Mouse (Mus musculus): ENCODE results near the gene Arhgap21. TPM values are rescaled to one million over a fixed set of nuclear protein-coding genes. Genes with fewer than 3 reads are reported as not detected.

Gene Arhgap21
- polyA plus RNA-seq, 1 experiment from 2014 or later = 15.3 TPM

DNA sequence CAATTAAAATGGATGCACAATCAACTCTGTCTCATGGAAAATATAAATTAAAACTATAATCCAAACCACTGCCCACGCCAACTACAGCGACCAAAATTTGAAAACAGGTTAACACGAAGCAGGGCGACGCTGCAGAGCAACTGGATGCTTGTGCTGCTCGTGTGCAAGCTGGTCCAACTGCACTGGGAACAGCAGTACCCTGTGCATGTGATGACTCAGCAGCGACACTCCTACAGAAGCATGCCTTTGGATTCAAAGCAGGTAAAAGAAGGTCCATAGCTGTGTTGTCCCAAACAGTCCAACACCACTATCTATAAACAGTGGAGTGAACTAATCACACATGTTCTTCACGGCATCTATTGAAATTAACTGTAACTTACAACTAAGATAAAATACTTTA, 63.3 kb downstream of the Arhgap21 start:
- Histone ChIP-seq H3K4me2 (no peak overlapping the region), H3K9ac (ENCODE audit: low read depth, low read length) (no peak overlapping the region), H3K27ac (ENCODE audit: low read depth, low read length) (no peak overlapping the region), H3K36me3 (ENCODE audit: control insufficient read depth, insufficient read depth, low read length) (no peaks in the 10 kb centered on the region), H3K9me3 (ENCODE audit: control insufficient read depth, low read length) (no peaks in the 10 kb centered on the region), H3K4me1 (replicated peaks; ENCODE audit: control insufficient read depth, insufficient read depth, low read length) (0 out of 2 replicates have a peak, but pooled peaks cover 2% of the 10 kb centered on the region), H3K27me3 (replicated peaks; ENCODE audit: control insufficient read depth, insufficient read depth, low read length) (no peaks in the 10 kb centered on the region), H3K4me3 (ENCODE audit: low read depth, low read length) (no peak overlapping the region)
- WGBS = 94% methylated on average over 8 of the region's 8 CpGs
- ATAC-seq (replicated peaks; ENCODE audit: low FRiP score) (no peak), DNase-seq (ENCODE audit: low spot score) (no peak)

GRCm38 (mm10) chr2:20902981-20903645, 65.6 kb downstream of the Arhgap21 start:
- 0 out of 2 replicates have a peak, but pooled peaks cover 3% of the 10 kb centered on the region for H3K4me1 ChIP-seq (replicated peaks; ENCODE audit: control insufficient read depth, insufficient read depth, low read length)
- 90% methylated on average over 11 of the region's 11 CpGs for WGBS
- no peaks in the 10 kb centered on the region for H3K36me3 ChIP-seq (ENCODE audit: control insufficient read depth, insufficient read depth, low read length)
- H3K27ac ChIP-seq (ENCODE audit: low read depth, low read length) = no peak overlapping the region
- no peaks in the 10 kb centered on the region for H3K27me3 ChIP-seq (replicated peaks; ENCODE audit: control insufficient read depth, insufficient read depth, low read length)
- ATAC-seq (replicated peaks; ENCODE audit: low FRiP score) (no peak), DNase-seq (ENCODE audit: low spot score) (no peak)
- H3K4me3 ChIP-seq (ENCODE audit: low read depth, low read length) = no peak overlapping the region
- no peak overlapping the region for H3K9ac ChIP-seq (ENCODE audit: low read depth, low read length)
- no peaks in the 10 kb centered on the region for H3K9me3 ChIP-seq (ENCODE audit: control insufficient read depth, low read length)
- no peak overlapping the region for H3K4me2 ChIP-seq

DNA sequence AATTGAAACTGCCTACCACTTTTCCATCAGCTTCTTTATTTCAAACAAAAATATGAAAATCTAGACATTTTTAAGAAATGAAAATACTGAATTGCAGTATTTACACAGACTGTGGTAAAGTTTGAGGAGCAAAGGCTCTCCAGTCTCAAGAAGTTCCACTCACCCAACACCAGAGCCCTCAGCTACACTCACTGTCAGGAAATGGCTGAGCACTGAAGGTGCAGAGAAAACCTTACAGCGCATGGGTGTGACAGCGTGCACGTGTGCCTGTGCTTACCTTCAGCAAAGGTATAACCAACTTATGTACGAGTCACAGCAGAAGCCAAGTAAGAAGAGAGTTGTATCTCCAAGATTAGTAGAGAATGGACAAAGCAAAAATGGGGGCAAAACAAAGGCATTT, 66.8 kb downstream of the Arhgap21 start:
- DNase-seq (ENCODE audit: low spot score) = no peak
- Histone ChIP-seq H3K27ac (ENCODE audit: low read depth, low read length) (no peak overlapping the region), H3K4me3 (ENCODE audit: low read depth, low read length) (no peak overlapping the region), H3K27me3 (replicated peaks; ENCODE audit: control insufficient read depth, insufficient read depth, low read length) (no peaks in the 10 kb centered on the region), H3K4me1 (replicated peaks; ENCODE audit: control insufficient read depth, insufficient read depth, low read length) (0 out of 2 replicates have a peak, but pooled peaks cover 3% of the 10 kb centered on the region), H3K36me3 (ENCODE audit: control insufficient read depth, insufficient read depth, low read length) (no peaks in the 10 kb centered on the region), H3K4me2 (no peak overlapping the region), H3K9me3 (ENCODE audit: control insufficient read depth, low read length) (no peaks in the 10 kb centered on the region), H3K9ac (ENCODE audit: low read depth, low read length) (no peak overlapping the region)
- WGBS = 89% methylated on average over 4 of the region's 4 CpGs
- ATAC-seq (replicated peaks; ENCODE audit: low FRiP score) = no peak

DNA sequence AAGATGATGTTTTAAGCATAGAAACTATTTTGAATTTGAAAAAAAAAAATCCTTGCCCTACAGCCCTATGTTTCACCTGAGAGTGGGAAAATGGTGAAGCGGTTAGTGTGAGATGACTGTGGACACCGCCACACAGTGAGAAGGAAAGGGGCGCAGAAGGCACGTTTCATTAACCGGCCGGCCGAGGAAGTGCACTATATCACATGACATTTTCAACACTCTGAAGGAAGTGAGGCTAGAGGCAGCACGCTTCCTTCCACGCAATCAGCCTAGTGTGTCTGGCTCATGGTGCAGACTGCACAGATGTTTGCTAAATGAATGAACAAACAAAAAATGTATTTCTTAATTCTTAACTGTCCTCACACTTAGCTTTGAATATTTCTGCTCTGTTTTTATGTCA, 69.4 kb downstream of the Arhgap21 start:
- Histone ChIP-seq H3K27me3 (replicated peaks; ENCODE audit: control insufficient read depth, insufficient read depth, low read length) (no peaks in the 10 kb centered on the region), H3K27ac (ENCODE audit: low read depth, low read length) (no peak overlapping the region), H3K9ac (ENCODE audit: low read depth, low read length) (no peak overlapping the region), H3K4me2 (peak overlapping the region; percentile 34), H3K36me3 (ENCODE audit: control insufficient read depth, insufficient read depth, low read length) (no peaks in the 10 kb centered on the region), H3K4me1 (replicated peaks; ENCODE audit: control insufficient read depth, insufficient read depth, low read length) (peaks cover 3% of the 10 kb centered on the region; the same call in 1 of the 2 replicates), H3K4me3 (ENCODE audit: low read depth, low read length) (no peak overlapping the region), H3K9me3 (ENCODE audit: control insufficient read depth, low read length) (no peaks in the 10 kb centered on the region)
- 45% methylated on average over 9 of the region's 9 CpGs for WGBS
- ATAC-seq (replicated peaks; ENCODE audit: low FRiP score) = 0 out of 2 replicates have a peak, but pooled peaks have one; percentile 50
- DNase-seq (ENCODE audit: low spot score) = no peak

DNA sequence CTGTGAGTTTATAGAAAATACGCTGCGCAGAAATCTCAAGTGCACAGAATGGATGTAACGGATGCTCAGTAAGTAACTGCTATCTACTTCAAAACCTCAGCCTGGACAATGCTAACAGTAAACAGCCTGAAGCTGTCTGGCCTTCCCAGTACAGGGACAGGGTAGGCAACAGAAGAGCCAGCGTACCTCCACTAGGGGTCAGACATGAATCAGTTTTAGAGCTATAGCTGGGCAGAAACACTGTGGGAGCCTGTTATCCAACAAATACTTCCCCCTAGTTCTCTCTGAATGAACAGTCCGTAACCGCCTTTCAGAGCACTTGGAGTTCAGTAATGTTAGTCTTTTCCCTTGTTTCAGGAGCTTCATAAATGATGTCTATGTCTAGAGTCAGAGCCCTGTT, 70.0 kb downstream of the Arhgap21 start:
- H3K4me1 ChIP-seq (replicated peaks; ENCODE audit: control insufficient read depth, insufficient read depth, low read length) = peaks cover 3% of the 10 kb centered on the region; the same call in 1 of the 2 replicates
- no peaks in the 10 kb centered on the region for H3K9me3 ChIP-seq (ENCODE audit: control insufficient read depth, low read length)
- no peak overlapping the region for H3K9ac ChIP-seq (ENCODE audit: low read depth, low read length)
- peak; percentile 53 for DNase-seq (ENCODE audit: low spot score)
- peak; percentile 85 for ATAC-seq (replicated peaks; ENCODE audit: low FRiP score)
- no peak overlapping the region for H3K27ac ChIP-seq (ENCODE audit: low read depth, low read length)
- H3K4me2 ChIP-seq = peak overlapping the region; percentile 34
- no peak overlapping the region for H3K4me3 ChIP-seq (ENCODE audit: low read depth, low read length)
- 35% methylated on average over 6 of the region's 6 CpGs for WGBS
- H3K36me3 ChIP-seq (ENCODE audit: control insufficient read depth, insufficient read depth, low read length) = no peaks in the 10 kb centered on the region
- H3K27me3 ChIP-seq (replicated peaks; ENCODE audit: control insufficient read depth, insufficient read depth, low read length) = no peaks in the 10 kb centered on the region

GRCm38 (mm10) chr2:20896446-20896845, 72.2 kb downstream of the Arhgap21 start:
- Histone ChIP-seq H3K36me3 (ENCODE audit: control insufficient read depth, insufficient read depth, low read length) (no peaks in the 10 kb centered on the region), H3K4me3 (ENCODE audit: low read depth, low read length) (no peak overlapping the region), H3K4me2 (no peak overlapping the region), H3K9me3 (ENCODE audit: control insufficient read depth, low read length) (no peaks in the 10 kb centered on the region), H3K9ac (ENCODE audit: low read depth, low read length) (no peak overlapping the region), H3K27me3 (replicated peaks; ENCODE audit: control insufficient read depth, insufficient read depth, low read length) (no peaks in the 10 kb centered on the region), H3K27ac (ENCODE audit: low read depth, low read length) (no peak overlapping the region), H3K4me1 (replicated peaks; ENCODE audit: control insufficient read depth, insufficient read depth, low read length) (peaks cover 3% of the 10 kb centered on the region; the same call in 1 of the 2 replicates)
- 89% methylated on average over 5 of the region's 5 CpGs for WGBS
- ATAC-seq (replicated peaks; ENCODE audit: low FRiP score) (no peak), DNase-seq (ENCODE audit: low spot score) (no peak)

- Histone ChIP-seq H3K9me3 (ENCODE audit: control insufficient read depth, low read length) (no peaks in the 10 kb centered on the region), H3K9ac (ENCODE audit: low read depth, low read length) (no peak overlapping the region), H3K36me3 (ENCODE audit: control insufficient read depth, insufficient read depth, low read length) (no peaks in the 10 kb centered on the region), H3K4me1 (replicated peaks; ENCODE audit: control insufficient read depth, insufficient read depth, low read length) (peaks cover 3% of the 10 kb centered on the region; the same call in 1 of the 2 replicates), H3K27me3 (replicated peaks; ENCODE audit: control insufficient read depth, insufficient read depth, low read length) (no peaks in the 10 kb centered on the region), H3K4me2 (no peak overlapping the region), H3K27ac (ENCODE audit: low read depth, low read length) (no peak overlapping the region), H3K4me3 (ENCODE audit: low read depth, low read length) (no peak overlapping the region)
- DNase-seq (ENCODE audit: low spot score) (no peak), ATAC-seq (replicated peaks; ENCODE audit: low FRiP score) (peak; percentile 51; the same call in 1 of the 2 replicates)
- 23% methylated on average over 5 of the region's 5 CpGs for whole genome bisulfite sequencing
These were observed 74.5 kb downstream of the Arhgap21 start for GRCm38 (mm10) chr2:20894100-20894690.

- Histone ChIP-seq H3K4me1 (replicated peaks; ENCODE audit: control insufficient read depth, insufficient read depth, low read length) (no peaks in the 10 kb centered on the region), H3K4me2 (no peak overlapping the region), H3K4me3 (ENCODE audit: low read depth, low read length) (no peak overlapping the region), H3K27ac (ENCODE audit: low read depth, low read length) (no peak overlapping the region), H3K27me3 (replicated peaks; ENCODE audit: control insufficient read depth, insufficient read depth, low read length) (no peaks in the 10 kb centered on the region), H3K36me3 (ENCODE audit: control insufficient read depth, insufficient read depth, low read length) (peaks cover 5% of the 10 kb centered on the region; the same call in 1 of the 2 replicates), H3K9me3 (ENCODE audit: control insufficient read depth, low read length) (no peaks in the 10 kb centered on the region), H3K9ac (ENCODE audit: low read depth, low read length) (no peak overlapping the region)
- DNase-seq (ENCODE audit: low spot score) (no peak), ATAC-seq (replicated peaks; ENCODE audit: low FRiP score) (no peak)
- WGBS = 81% methylated on average over 3 of the region's 3 CpGs
These were observed 79.9 kb downstream of the Arhgap21 start for GRCm38 (mm10) chr2:20888751-20889150.

GRCm38 (mm10) chr2:20883288-20883687, 85.4 kb downstream of the Arhgap21 start:
- Histone ChIP-seq H3K4me3 (ENCODE audit: low read depth, low read length) (no peak overlapping the region), H3K27ac (ENCODE audit: low read depth, low read length) (no peak overlapping the region), H3K36me3 (ENCODE audit: control insufficient read depth, insufficient read depth, low read length) (peaks cover 34% of the 10 kb centered on the region), H3K9ac (ENCODE audit: low read depth, low read length) (no peak overlapping the region), H3K27me3 (replicated peaks; ENCODE audit: control insufficient read depth, insufficient read depth, low read length) (no peaks in the 10 kb centered on the region), H3K4me1 (replicated peaks; ENCODE audit: control insufficient read depth, insufficient read depth, low read length) (0 out of 2 replicates have a peak, but pooled peaks cover 2% of the 10 kb centered on the region), H3K4me2 (no peak overlapping the region), H3K9me3 (ENCODE audit: control insufficient read depth, low read length) (no peaks in the 10 kb centered on the region)
- ATAC-seq (replicated peaks; ENCODE audit: low FRiP score) (no peak), DNase-seq (ENCODE audit: low spot score) (no peak)
- 88% methylated on average over 8 of the region's 8 CpGs for WGBS

All from liver, embryonic 11.5 days (tissue).